Mouse (Mus musculus) testis, postnatal 14 days (tissue): ENCODE data around the gene Osbpl2.

ENCODE experiments used
- DNase-seq: peaks from one replicate; pipeline ENCODE4 v3.0.0; 2021; ENCODE audit warnings: low spot score

Gene Osbpl2

GRCm38 (mm10) chr2:180105441-180106190 lies 13.5 kb upstream of the Osbpl2 start:
- no peak for DNase-seq

GRCm38 (mm10) chr2:180107081-180107480 lies 12.0 kb upstream of the Osbpl2 start:
- DNase-seq: no peak

- DNase-seq: no peak
Observed at GRCm38 (mm10) chr2:180108285-180108684, 10.8 kb upstream of the Osbpl2 start.

GRCm38 (mm10) chr2:180113909-180114890 lies 4.9 kb upstream of the Osbpl2 start:
- no peak for DNase-seq

- DNase-seq: no peak
Observed at GRCm38 (mm10) chr2:180115279-180115678, 3.8 kb upstream of the Osbpl2 start.

- DNase-seq: no peak
Observed at GRCm38 (mm10) chr2:180116081-180116493, 3.0 kb upstream of the Osbpl2 start.

GRCm38 (mm10) chr2:180116741-180117484 lies 2.2 kb upstream of the Osbpl2 start:
- no peak for DNase-seq

- peak; percentile 48 for DNase-seq
Observed at GRCm38 (mm10) chr2:180117485-180118194, 1.5 kb upstream of the Osbpl2 start.

GRCm38 (mm10) chr2:180119439-180120291 lies 559 bp downstream of the Osbpl2 start:
- DNase-seq: no peak

- no peak for DNase-seq
Observed at GRCm38 (mm10) chr2:180120292-180120761, 1.2 kb downstream of the Osbpl2 start.

- DNase-seq: no peak
Observed at GRCm38 (mm10) chr2:180124192-180124591, 5.1 kb downstream of the Osbpl2 start.

- peak; percentile 40 for DNase-seq
Observed at GRCm38 (mm10) chr2:180126195-180126594, 7.1 kb downstream of the Osbpl2 start.

GRCm38 (mm10) chr2:180127675-180128074 lies 8.6 kb downstream of the Osbpl2 start:
- no peak for DNase-seq

- no peak for DNase-seq
Observed at GRCm38 (mm10) chr2:180133231-180133630, 14.1 kb downstream of the Osbpl2 start.

GRCm38 (mm10) chr2:180133911-180134310 lies 14.8 kb downstream of the Osbpl2 start:
- no peak for DNase-seq

GRCm38 (mm10) chr2:180135414-180135813 lies 16.3 kb downstream of the Osbpl2 start:
- DNase-seq: no peak

GRCm38 (mm10) chr2:180146091-180146490 lies 27.0 kb downstream of the Osbpl2 start:
- no peak for DNase-seq

GRCm38 (mm10) chr2:180147379-180147778 lies 28.3 kb downstream of the Osbpl2 start:
- DNase-seq: no peak

- DNase-seq: no peak
Observed at GRCm38 (mm10) chr2:180148551-180148950, 29.4 kb downstream of the Osbpl2 start.

- DNase-seq: no peak
Observed at GRCm38 (mm10) chr2:180154796-180155195, 35.7 kb downstream of the Osbpl2 start.
